Mouse (Mus musculus) hindbrain, embryonic 12.5 days (tissue): ENCODE measurements around the gene Nr2f6. TPM values are rescaled to one million over a fixed set of nuclear protein-coding genes. Genes with fewer than 3 reads are reported as not detected.
A peak's percentile ranks its signal among the peaks of the same experiment; 100 is the strongest.

ENCODE experiments used
- ATAC-seq: fragments of 200-750 bp; cut with Nextera tagmentation; 2 replicates; pipeline ENCODE4 v1.8.0; 2017; ENCODE audit warnings: moderate TSS enrichment; ENCODE audit not compliant: low FRiP score
- H3K27ac ChIP-seq: fragments of 300-500 bp; sonication (generic); 2 replicates; pipeline ENCODE4 v1.5.1; 2016; ENCODE audit warnings: mild to moderate bottlenecking
- H3K27me3 ChIP-seq: fragments of 300-500 bp; sonication (generic); 2 replicates; pipeline ENCODE4 v1.6.1; 2016; ENCODE audit warnings: mild to moderate bottlenecking
- H3K36me3 ChIP-seq: fragments of 300-500 bp; sonication (generic); 2 replicates; pipeline ENCODE4 v1.6.1; 2016; ENCODE audit warnings: mild to moderate bottlenecking
- H3K4me1 ChIP-seq: fragments of 300-500 bp; sonication (generic); 2 replicates; pipeline ENCODE4 v1.6.1; 2016
- H3K4me2 ChIP-seq: fragments of 300-500 bp; sonication (generic); replicated peaks from 2 replicates; pipeline ENCODE4 v1.6.1; 2016; ENCODE audit warnings: mild to moderate bottlenecking
- H3K4me3 ChIP-seq: fragments of 300-500 bp; sonication (generic); 2 replicates; pipeline ENCODE4 v1.5.1; 2016; ENCODE audit warnings: mild to moderate bottlenecking
- H3K9ac ChIP-seq: fragments of 300-500 bp; sonication (generic); 2 replicates; pipeline ENCODE4 v1.6.1; 2016; ENCODE audit warnings: mild to moderate bottlenecking, moderate library complexity
- H3K9me3 ChIP-seq: fragments of 300-500 bp; sonication (generic); replicated peaks from 2 replicates; pipeline ENCODE4 v1.6.1; 2016; ENCODE audit warnings: mild to moderate bottlenecking
- WGBS: fragments of 180-500 bp; shearing (Covaris S2); methylation state at CpG from one replicate; pipeline ENCODE4 v1.1.7; 2016; 5-methylcytosine and 5-hydroxymethylcytosine counted together
- polyA plus RNA-seq: library from polyadenylated mRNA; unstranded; fragments of >200 nt; fragmentation: Nextera tagmentation; extraction: Ambion mirVana; gene quantifications from 2 replicates; pipeline ENCODE4 v1.2.1, GENCODE M21; 2016

Gene Nr2f6
- polyA plus RNA-seq, 1 experiment from 2014 or later, result 65.2 TPM

GRCm38 (mm10) chr8:71385212-71385835 is 3.6 kb upstream of the Nr2f6 start:
- Histone ChIP-seq H3K4me3 (no peak overlapping the region), H3K9me3 (no peaks in the 10 kb centered on the region), H3K4me2 (no peak overlapping the region), H3K27me3 (no peaks in the 10 kb centered on the region), H3K27ac (no peak overlapping the region), H3K36me3 (no peaks in the 10 kb centered on the region), H3K9ac (no peak overlapping the region), H3K4me1 (peaks cover 10% of the 10 kb centered on the region)
- ATAC-seq, result no peak
- 79% methylated on average over 12 of the region's 12 CpGs for WGBS

GRCm38 (mm10) chr8:71383860-71384259 is 2.1 kb upstream of the Nr2f6 start:
- no peak for ATAC-seq
- no peaks in the 10 kb centered on the region for H3K9me3 ChIP-seq
- no peak overlapping the region for H3K4me3 ChIP-seq
- WGBS, result 50% methylated on average over 3 of the region's 3 CpGs
- H3K36me3 ChIP-seq, result no peaks in the 10 kb centered on the region
- no peak overlapping the region for H3K4me2 ChIP-seq
- no peak overlapping the region for H3K9ac ChIP-seq
- peaks cover 25% of the 10 kb centered on the region for H3K4me1 ChIP-seq
- H3K27ac ChIP-seq, result no peak overlapping the region
- no peaks in the 10 kb centered on the region for H3K27me3 ChIP-seq

- no peak overlapping the region for H3K9ac ChIP-seq
- no peak overlapping the region for H3K4me3 ChIP-seq
- no peak for ATAC-seq
- peak overlapping the region; percentile 95; the same call in 1 of the 2 replicates for H3K27ac ChIP-seq
- WGBS, result 4% methylated on average over 12 of the region's 12 CpGs
- H3K27me3 ChIP-seq, result no peaks in the 10 kb centered on the region
- H3K9me3 ChIP-seq, result no peaks in the 10 kb centered on the region
- H3K36me3 ChIP-seq, result no peaks in the 10 kb centered on the region
- peaks cover 28% of the 10 kb centered on the region for H3K4me1 ChIP-seq
- H3K4me2 ChIP-seq, result no peak overlapping the region
Measured at GRCm38 (mm10) chr8:71383396-71383795, 1.6 kb upstream of the Nr2f6 start.

GRCm38 (mm10) chr8:71381971-71382961 is 506 bp upstream of the Nr2f6 start:
- peak overlapping the region; percentile 96 for H3K4me2 ChIP-seq
- 0 out of 2 replicates have a peak, but pooled peaks cover 8% of the 10 kb centered on the region for H3K36me3 ChIP-seq
- no peaks in the 10 kb centered on the region for H3K27me3 ChIP-seq
- H3K27ac ChIP-seq, result peak overlapping the region; percentile 95
- peaks cover 32% of the 10 kb centered on the region for H3K4me1 ChIP-seq
- peak; percentile 87 for ATAC-seq
- peak overlapping the region; percentile 63 for H3K4me3 ChIP-seq
- WGBS, result under 1% methylated on average over 41 of the region's 80 CpGs
- peak overlapping the region; percentile 78 for H3K9ac ChIP-seq
- H3K9me3 ChIP-seq, result no peaks in the 10 kb centered on the region

GRCm38 (mm10) chr8:71380178-71381171 is 1.3 kb downstream of the Nr2f6 start:
- H3K9me3 ChIP-seq, result no peaks in the 10 kb centered on the region
- peak overlapping the region; percentile 96 for H3K4me2 ChIP-seq
- peaks cover 49% of the 10 kb centered on the region for H3K4me1 ChIP-seq
- ATAC-seq, result no peak
- no peaks in the 10 kb centered on the region for H3K27me3 ChIP-seq
- WGBS, result under 1% methylated on average over 72 of the region's 72 CpGs
- H3K4me3 ChIP-seq, result peak overlapping the region; percentile 63
- peak overlapping the region; percentile 95; the same call in 1 of the 2 replicates for H3K27ac ChIP-seq
- H3K36me3 ChIP-seq, result 0 out of 2 replicates have a peak, but pooled peaks cover 8% of the 10 kb centered on the region
- peak overlapping the region; percentile 78 for H3K9ac ChIP-seq

- H3K4me3 ChIP-seq, result peak overlapping the region; percentile 63
- H3K4me1 ChIP-seq, result peaks cover 55% of the 10 kb centered on the region
- WGBS, result 36% methylated on average over 3 of the region's 3 CpGs
- no peak for ATAC-seq
- H3K27ac ChIP-seq, result 0 out of 2 replicates have a peak overlapping the region, but pooled peaks have one; percentile 65
- peak overlapping the region; percentile 78 for H3K9ac ChIP-seq
- 0 out of 2 replicates have a peak, but pooled peaks cover 12% of the 10 kb centered on the region for H3K36me3 ChIP-seq
- H3K9me3 ChIP-seq, result no peaks in the 10 kb centered on the region
- H3K27me3 ChIP-seq, result no peaks in the 10 kb centered on the region
- H3K4me2 ChIP-seq, result peak overlapping the region; percentile 96
Measured at GRCm38 (mm10) chr8:71379512-71380075, 2.2 kb downstream of the Nr2f6 start.

- Histone ChIP-seq H3K4me2 (peak overlapping the region; percentile 96), H3K36me3 (peaks cover 16% of the 10 kb centered on the region; the same call in 1 of the 2 replicates), H3K4me3 (peak overlapping the region; percentile 63), H3K4me1 (peaks cover 58% of the 10 kb centered on the region), H3K27me3 (no peaks in the 10 kb centered on the region), H3K27ac (peak overlapping the region; percentile 65), H3K9ac (peak overlapping the region; percentile 78), H3K9me3 (no peaks in the 10 kb centered on the region)
- WGBS, result 28% methylated on average over 4 of the region's 4 CpGs
- ATAC-seq, result no peak
Measured at GRCm38 (mm10) chr8:71379008-71379407, 2.8 kb downstream of the Nr2f6 start.

GRCm38 (mm10) chr8:71376423-71377030 is 5.2 kb downstream of the Nr2f6 start:
- no peaks in the 10 kb centered on the region for H3K9me3 ChIP-seq
- H3K4me3 ChIP-seq, result peak overlapping the region; percentile 32
- H3K36me3 ChIP-seq, result peaks cover 26% of the 10 kb centered on the region; the same call in 1 of the 2 replicates
- peaks cover 53% of the 10 kb centered on the region for H3K4me1 ChIP-seq
- H3K4me2 ChIP-seq, result peak overlapping the region; percentile 61
- ATAC-seq, result no peak
- WGBS, result 36% methylated on average over 8 of the region's 8 CpGs
- H3K27me3 ChIP-seq, result no peaks in the 10 kb centered on the region
- H3K27ac ChIP-seq, result peak overlapping the region; percentile 79
- H3K9ac ChIP-seq, result peak overlapping the region; percentile 62

- peak overlapping the region; percentile 62 for H3K9ac ChIP-seq
- H3K4me3 ChIP-seq, result peak overlapping the region; percentile 32
- peak overlapping the region; percentile 79 for H3K27ac ChIP-seq
- H3K36me3 ChIP-seq, result peaks cover 26% of the 10 kb centered on the region; the same call in 1 of the 2 replicates
- ATAC-seq, result peak; percentile 1; the same call in 1 of the 2 replicates
- peak overlapping the region; percentile 61 for H3K4me2 ChIP-seq
- H3K27me3 ChIP-seq, result no peaks in the 10 kb centered on the region
- 3% methylated on average over 67 of the region's 74 CpGs for WGBS
- H3K4me1 ChIP-seq, result peaks cover 53% of the 10 kb centered on the region
- no peaks in the 10 kb centered on the region for H3K9me3 ChIP-seq
Measured at GRCm38 (mm10) chr8:71375581-71376422, 6.0 kb downstream of the Nr2f6 start.

GRCm38 (mm10) chr8:71374616-71375206 is 7.0 kb downstream of the Nr2f6 start:
- Histone ChIP-seq H3K4me1 (peaks cover 47% of the 10 kb centered on the region), H3K4me2 (no peak overlapping the region), H3K4me3 (no peak overlapping the region), H3K36me3 (peaks cover 28% of the 10 kb centered on the region), H3K27me3 (no peaks in the 10 kb centered on the region), H3K9ac (no peak overlapping the region), H3K27ac (no peak overlapping the region), H3K9me3 (no peaks in the 10 kb centered on the region)
- ATAC-seq, result no peak
- 78% methylated on average over 17 of the region's 17 CpGs for WGBS
